Mouse (Mus musculus): ENCODE data around the gene Hyal4.

Gene Hyal4

DNA sequence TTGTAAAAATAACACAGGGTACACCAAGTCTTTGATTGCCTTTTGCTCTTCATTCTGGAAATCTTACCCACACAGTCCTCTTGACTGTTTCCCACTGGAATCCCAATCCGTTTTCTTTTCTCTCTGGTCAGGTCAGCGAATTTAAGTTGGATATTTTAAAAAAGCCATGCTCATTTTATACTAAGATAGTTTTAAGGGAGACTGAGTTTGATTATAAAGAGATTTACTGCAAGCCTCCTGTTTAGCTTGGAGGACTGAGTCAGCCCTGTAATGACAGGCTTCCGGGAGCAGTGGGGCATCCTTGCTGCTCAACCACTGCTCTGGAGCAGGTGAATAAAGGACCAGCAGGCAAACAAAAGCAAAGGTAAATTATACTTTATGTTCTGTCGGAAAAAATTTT is at the start of gene Hyal4:
Gene Hyal4 (plus strand): TSS at position 301 of the 400 bp plus-strand sequence.
- no peak for DNase-seq

- DNase-seq: no peak
Measured at GRCm38 (mm10) chr6:24707090-24707489, 41.0 kb upstream of the Hyal4 start.

DNA sequence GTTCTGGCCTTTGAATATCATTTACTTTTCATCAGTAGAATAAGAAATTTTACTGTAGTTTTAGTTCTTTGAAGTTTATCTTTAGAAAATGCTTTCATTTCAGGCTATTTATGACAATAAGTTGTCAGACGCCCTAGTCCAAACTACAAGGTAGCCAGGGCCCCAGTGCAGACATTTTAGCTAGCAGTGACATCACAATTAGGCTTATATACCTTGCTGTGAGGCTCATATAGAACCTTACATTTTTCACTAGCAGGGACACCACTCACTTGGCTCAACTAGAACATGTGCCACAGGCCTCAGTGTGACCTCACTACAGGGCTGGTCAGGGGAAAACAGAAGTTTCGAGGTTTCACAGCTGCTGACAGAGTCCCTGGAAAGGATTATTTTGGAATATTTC is 40.6 kb upstream of the Hyal4 start:
- DNase-seq: no peak

DNA sequence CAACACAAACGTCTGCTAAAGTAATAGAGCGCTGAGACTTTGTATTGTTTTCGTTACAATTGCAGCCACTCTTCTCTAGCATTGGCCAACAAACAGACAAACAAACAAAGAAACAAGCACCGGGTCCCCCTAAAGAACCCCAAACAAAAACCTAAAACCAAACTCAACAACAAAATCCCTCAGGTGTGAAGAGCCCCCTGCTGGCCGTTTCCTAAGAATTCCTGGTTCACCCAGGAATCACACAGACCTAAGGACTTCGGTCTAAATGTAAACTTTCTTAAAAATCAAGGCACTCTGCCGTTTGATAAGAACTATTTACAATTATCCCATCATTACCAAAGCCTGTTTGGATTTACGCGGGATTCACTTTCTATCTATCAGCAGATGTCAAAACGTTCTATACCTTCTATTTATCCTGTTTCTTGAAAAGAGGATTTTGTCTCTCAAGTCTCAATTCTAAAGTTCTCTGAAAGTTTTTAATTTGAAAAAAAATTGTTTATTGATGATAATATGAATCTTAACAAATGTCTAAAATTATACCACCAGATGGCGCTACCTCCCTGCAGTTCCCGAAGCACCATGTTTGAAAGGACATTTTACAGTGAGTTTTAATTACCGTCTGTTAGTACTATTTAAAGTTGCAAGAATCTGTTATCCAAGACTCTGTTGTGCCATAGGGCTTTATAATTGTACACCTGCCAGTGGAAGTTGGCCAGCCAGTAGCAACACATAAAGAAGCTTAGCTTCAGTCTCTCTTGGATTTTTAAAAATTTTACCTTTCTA is 26.6 kb upstream of the Hyal4 start:
- DNase-seq: peak; percentile 41 to 67

GRCm38 (mm10) chr6:24728130-24728529 is 20.0 kb upstream of the Hyal4 start:
- no peak for DNase-seq

- DNase-seq: no peak
Measured at GRCm38 (mm10) chr6:24732945-24733344, 15.2 kb upstream of the Hyal4 start, which contains the start of gene Hyal6. Gene Hyal6, plus strand, starts transcription at chr6:24733245.

DNA sequence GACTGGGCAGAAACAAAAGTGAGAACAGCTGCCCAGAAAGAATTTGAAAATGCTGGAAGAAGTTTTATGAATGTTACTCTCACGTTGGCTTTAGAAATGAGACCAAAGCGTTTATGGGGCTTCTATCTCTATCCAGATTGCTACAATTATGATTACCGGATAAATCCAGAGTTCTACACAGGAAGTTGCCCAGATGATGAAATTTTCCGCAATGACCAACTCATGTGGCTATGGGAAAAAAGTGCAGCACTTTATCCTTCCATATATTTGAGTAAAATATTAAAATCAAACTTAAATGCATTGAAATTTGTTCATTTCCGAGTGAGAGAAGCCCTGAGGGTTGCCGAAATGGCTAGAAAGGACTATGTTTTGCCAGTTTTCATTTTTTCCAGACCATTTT is 13.6 kb upstream of the Hyal4 start:
- no peak for DNase-seq

- DNase-seq: no peak
Measured at GRCm38 (mm10) chr6:24759281-24759680, 11.2 kb downstream of the Hyal4 start.

- DNase-seq: no peak
Measured at GRCm38 (mm10) chr6:24766261-24766660, 18.1 kb downstream of the Hyal4 start.

GRCm38 (mm10) chr6:24779182-24779581 is 31.1 kb downstream of the Hyal4 start:
- no peak for DNase-seq

DNA sequence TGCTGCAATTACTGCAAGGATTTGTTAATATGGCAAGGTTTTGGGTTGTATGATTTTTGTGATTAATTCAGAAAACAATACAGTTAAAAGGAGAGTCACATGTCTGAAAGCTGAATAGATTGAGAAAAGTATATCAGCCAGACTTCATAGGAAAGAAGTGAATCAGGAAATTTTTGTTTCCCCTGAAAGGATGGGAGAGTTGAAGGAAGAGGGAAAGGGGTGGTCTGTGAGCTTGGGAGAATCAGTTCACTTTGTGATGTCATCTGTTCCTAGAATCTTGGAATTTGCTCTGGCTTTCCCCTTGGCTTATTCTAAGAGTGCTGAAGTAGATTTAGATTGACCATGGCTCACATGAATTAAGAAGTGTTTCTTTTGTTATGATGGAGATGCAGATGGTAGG is 42.8 kb downstream of the Hyal4 start, which contains the start of gene Spam1:
Gene Spam1 (plus strand): TSS at position 301 of the 400 bp plus-strand sequence.
- DNase-seq: no peak
